Mouse (Mus musculus): ENCODE results near the gene Clgn. TPM values are rescaled to one million over a fixed set of nuclear protein-coding genes. Genes with fewer than 3 reads are reported as not detected.

The Clgn gene
- polyA plus RNA-seq, 1 experiment from 2014 or later = 3.0 TPM

Other genes starting within 250 kb of the Clgn start
- gene Tbc1d9, start 224.5 kb upstream of the Clgn start, polyA plus RNA-seq (2016; fragmentation: Nextera tagmentation; extraction: Ambion mirVana) = 4.8 and 7.0 TPM in 2 replicates
- 3.1 and 3.4 TPM in 2 replicates for gene Gm10645, start 223.7 kb upstream of the Clgn start, polyA plus RNA-seq (2016; fragmentation: Nextera tagmentation; extraction: Ambion mirVana)
- 0.16 TPM in 1 of 2 replicates, not detected in the other for gene Ucp1, start 99.5 kb upstream of the Clgn start, polyA plus RNA-seq (2016; fragmentation: Nextera tagmentation; extraction: Ambion mirVana)
- gene Elmod2, start 57.4 kb upstream of the Clgn start, polyA plus RNA-seq (2016; fragmentation: Nextera tagmentation; extraction: Ambion mirVana) = 20.2 and 22.6 TPM in 2 replicates
- not detected in 2 replicates for gene Mgat4d, start 41.4 kb upstream of the Clgn start, polyA plus RNA-seq (2016; fragmentation: Nextera tagmentation; extraction: Ambion mirVana)
- 129 and 131 TPM in 2 replicates for gene Scoc, start 68.5 kb downstream of the Clgn start, polyA plus RNA-seq (2016; fragmentation: Nextera tagmentation; extraction: Ambion mirVana)
- gene Olfr370, start 145.9 kb downstream of the Clgn start, polyA plus RNA-seq (2016; fragmentation: Nextera tagmentation; extraction: Ambion mirVana) = not detected in 2 replicates
- 354 and 369 TPM in 2 replicates for gene Ndufb7, start 176.8 kb downstream of the Clgn start, polyA plus RNA-seq (2016; fragmentation: Nextera tagmentation; extraction: Ambion mirVana)
- gene Tecr, start 218.1 kb downstream of the Clgn start, polyA plus RNA-seq (2016; fragmentation: Nextera tagmentation; extraction: Ambion mirVana) = 740 and 757 TPM in 2 replicates
- 73.3 and 85.7 TPM in 2 replicates for gene Dnajb1, start 218.3 kb downstream of the Clgn start, polyA plus RNA-seq (2016; fragmentation: Nextera tagmentation; extraction: Ambion mirVana)

Data from midbrain, embryonic 10.5 days (tissue).